Mouse (Mus musculus): Measurements from ENCODE around the gene Fkbp15.

Gene Fkbp15

DNA sequence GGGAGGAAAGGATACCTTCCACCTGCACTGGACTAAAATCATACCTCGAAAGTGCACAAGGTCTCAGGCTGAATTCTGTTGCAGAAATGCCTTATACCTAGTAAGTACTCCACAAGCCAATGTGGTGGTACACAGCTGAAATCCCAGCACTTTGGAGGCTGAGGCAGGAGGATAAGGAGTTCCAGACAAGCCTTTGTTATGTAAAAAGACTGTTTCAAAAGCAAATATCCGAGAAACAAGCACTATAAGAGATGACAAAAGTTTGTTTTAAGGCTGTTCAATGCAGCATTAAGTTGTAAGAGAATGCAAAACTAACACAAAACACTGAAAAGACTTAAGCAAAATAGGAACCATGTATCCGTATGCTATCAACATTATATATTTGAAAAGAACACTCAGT, 45.8 kb downstream of the Fkbp15 start:
- DNase-seq (ENCODE audit: low read depth): no peak

DNA sequence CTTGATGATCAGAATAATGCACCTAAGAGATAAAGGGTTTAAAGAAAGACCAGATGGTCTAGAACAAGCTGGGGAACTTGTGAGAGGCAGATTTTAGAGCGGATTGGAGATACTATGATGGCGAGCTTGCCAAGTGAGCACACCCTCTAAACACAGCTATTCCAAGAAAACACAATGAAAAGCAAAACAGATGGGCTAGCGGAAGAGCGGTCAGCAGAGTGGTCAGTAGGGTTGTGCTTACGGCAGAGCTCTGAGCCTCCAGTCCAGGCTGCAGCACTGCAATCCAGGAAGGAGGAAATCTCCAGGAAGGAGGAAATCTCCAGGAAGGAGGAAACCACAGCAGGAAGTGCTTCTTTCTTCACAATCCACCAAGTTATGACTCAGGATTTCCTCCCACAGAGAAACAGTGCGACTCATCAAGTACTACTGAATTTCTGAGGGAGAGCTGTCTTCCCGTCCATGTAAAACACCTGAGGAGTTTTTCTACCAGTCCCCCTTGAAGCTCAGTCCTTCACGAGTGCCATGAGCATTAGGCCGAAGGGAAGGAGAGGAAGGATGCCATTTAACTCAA, 46.6 kb downstream of the Fkbp15 start:
- DNase-seq (ENCODE audit: low read depth): no peak

DNA sequence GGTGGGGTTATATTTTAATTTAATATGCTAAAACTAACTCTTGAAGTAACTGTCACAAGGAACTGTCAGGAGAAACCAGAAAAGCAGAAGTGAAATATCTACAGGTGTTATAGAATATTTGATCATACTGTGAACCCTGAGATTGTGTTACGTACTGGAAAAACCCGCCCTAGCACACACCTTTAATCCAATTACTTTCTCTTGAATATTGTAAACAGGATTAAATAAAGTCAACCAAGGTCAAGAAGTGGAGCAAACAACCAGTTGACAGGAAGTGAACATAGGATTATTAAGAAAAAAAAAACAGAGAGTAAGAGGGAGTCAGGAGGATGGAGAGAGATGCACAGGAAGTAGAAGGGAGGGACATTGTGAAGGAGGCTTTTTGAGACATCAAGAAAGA, 47.5 kb downstream of the Fkbp15 start:
- DNase-seq (ENCODE audit: low read depth): no peak

DNA sequence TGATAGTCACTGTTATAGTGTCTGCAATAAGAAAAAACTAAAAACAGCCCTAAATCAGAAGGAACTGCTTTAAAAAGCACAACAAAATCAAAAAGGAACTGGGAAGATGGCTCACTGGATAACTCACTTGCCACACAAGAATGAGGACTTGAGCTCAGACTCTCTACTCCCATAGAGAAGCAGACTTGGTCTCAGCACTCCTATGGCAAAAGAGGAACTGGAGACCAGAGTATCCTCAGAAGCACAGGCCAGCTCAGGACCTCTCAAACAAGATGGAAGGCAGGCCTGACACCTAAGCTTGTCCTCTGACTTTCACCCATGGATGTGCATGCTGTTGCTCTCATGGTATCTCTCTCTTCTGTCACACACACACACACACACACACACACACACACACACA, 51.9 kb downstream of the Fkbp15 start:
- DNase-seq (ENCODE audit: low read depth): no peak

DNA sequence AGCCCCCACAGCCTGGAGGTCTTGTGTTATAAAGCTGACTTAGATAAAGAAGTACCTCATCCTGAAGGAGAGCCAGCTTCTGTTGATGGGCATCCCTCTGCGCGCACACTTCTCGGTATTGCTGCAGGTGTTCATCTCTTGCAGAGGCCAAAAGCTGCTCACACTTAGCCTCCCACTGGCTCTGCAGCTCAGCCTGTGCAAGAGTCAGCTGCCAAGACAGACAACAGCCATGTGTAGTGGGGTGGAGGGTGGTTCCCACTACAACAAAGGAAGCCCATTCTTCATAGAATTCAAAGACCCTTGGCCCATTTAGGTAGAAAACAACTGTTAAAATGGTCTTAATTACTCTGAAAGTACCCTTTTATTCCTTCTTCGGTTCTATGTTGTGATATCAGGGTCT, 53.5 kb downstream of the Fkbp15 start:
- DNase-seq (ENCODE audit: low read depth): no peak

DNA sequence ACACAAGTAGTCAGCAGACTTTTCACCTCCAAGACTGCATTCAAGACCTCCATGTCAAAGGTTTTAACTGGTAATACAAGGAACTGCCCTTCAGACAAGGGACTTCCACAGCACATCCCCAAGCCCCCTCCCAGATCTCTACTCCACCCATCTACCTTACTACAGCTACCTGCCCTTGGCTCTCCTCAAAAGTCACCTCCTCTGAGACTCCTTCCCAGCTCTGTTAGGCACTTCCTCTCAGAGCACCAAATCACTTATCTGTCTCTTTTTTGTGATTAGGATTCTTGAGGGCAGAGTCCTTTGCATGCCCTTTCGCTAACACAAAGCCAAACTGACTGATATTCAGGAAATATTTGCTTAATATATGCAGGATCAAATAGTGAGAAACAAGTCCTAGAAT, 54.0 kb downstream of the Fkbp15 start:
- DNase-seq (ENCODE audit: low read depth): no peak

DNA sequence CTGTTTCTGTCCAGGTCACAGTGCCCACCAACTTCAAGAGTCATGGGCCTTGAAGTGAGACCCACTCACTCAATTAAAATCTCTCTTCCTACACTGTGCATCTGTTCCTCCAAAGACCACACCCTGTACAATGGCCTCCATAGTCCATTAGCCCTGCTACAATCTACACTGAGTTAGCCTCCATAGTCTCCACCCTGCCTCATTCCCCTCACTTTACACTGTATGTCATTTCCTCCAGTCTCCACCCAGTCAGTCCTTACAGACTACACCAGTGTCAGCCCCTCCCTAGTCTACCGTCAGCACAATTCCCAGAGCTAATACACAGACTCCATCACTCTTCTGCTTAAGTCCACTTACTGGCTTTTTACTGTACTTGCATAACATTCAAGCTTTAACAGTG, 57.1 kb downstream of the Fkbp15 start:
- no peak for DNase-seq (ENCODE audit: low read depth)

DNA sequence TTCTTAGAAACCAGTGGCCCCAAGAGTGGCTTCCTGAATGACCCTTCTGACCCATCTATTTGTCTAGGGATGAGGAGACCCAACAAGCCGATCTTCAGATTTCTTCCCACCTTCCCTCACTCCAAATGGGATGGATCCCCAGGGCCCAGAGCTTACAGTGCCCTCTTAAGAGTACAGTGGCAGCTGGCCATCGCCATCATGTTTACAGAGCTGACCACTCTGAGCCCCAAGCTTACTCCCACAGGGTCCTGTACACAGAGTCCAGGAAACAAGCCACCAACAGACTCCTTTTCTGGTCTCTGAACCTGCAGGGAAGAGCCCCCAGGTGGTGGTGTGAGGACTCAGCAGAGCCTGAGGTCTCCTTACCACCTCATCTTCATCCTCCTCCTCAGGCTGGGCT, 57.6 kb downstream of the Fkbp15 start:
- DNase-seq (ENCODE audit: low read depth): no peak

DNA sequence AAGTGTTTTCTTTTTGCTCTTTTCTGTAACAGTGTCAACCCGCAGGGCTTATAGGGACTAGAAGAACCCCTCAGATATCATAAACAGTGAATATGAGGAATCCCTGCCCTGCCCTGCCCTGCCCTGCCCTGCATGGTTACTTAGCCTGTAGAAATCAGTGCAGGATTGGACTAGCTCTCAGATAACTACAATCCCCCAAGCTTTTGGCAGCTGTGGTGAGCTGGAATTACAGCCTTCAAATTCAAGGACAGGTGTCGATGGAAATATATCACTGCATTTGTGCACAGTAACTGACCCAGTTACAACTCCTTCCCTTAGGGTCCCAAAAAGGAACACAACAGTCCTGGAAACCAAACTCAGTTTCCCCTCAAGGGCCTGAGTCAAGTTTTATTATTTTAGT, 60.3 kb downstream of the Fkbp15 start:
- DNase-seq (ENCODE audit: low read depth): no peak

DNA sequence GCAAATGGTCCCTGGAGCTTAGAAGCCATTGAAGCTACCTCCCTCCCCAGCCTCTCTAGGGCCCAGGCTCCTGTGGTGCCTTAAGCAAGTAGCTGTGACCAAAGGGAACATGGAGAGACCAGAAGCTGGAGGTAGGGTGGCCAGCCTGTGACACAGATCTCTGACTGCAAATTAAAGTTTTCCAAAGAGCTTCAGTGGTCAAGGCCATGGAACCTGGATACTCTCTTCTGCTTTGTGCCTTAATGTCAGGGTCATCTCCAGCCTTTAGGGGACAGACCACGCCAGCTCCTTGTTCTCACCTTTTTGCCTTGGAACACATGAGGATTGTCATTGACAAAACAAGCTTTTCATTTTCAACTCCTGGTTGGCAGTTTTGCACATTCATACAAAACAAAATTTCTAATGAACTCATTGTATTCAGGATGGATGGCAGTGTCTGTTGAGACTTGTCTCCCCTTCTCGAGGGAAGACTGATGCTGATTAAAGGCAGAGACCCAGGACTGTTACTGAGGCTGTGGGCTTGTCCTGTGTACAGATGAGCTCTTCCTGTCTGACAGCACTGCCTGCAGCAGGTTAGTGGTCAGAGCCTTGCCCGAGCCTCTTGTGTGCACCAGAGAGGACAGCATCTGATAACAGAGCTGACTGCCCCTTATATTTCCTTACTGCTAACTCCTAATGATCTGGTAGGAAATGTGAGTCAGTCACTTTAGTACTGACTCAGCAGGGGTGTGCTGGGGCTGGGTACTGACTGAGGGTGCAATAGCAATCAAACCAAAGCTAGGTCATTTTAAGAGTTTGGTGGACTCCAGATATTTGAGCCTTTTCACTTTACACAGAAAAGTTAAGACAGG, 62.8 kb downstream of the Fkbp15 start:
- no peak for DNase-seq (ENCODE audit: low read depth)

DNA sequence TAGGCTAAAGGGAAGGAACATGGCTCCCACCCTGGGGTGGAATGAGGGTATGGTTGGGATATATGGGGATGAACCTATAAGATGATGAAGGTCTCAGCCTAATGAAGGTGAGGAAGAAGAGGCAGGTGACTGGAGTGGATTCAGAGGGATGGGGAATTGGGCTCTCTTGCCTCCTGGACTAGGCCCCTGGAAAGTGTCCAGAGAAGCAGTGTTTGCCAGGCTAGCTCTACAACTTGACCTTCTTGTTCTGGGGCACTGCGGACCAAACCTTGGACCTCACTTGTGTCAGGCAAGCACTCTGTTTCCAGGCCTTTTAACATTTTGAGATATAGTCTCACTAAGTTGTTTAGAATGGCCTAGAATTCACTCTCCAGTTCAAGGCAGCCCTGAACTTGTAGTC, 65.6 kb downstream of the Fkbp15 start:
- no peak for DNase-seq (ENCODE audit: low read depth)

DNA sequence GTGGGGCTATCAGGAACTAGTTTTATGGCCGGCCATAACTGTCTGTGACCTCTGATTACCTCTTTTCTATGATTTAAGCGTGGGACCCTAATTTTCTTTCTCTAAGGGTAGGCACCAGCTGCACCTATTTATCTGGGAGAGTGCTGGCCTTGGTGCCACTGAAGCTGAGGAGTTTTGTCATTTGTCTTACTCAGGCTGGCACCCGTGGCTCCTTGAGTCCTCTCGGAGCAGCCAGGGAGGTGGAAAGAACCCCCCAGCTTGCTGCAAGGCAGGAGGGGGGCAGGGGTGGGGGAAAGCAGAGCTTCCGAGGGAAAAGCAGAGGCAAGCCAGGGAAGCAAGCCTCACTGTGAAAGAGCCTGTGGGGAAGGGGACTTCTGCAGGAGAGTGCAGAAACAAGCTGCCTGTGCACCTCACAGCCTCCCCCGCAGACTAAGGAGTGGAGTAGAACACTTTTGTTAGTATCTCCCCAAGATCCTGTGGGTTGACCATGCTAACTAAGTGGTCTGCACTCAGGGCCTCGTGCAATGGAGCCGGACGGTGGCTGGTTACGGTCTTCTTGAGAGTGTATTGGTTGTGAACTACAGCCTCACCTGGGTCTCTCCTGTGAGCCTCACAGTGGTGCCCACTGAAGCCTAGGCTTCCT, 67.0 kb downstream of the Fkbp15 start:
- DNase-seq (ENCODE audit: low read depth): no peak

DNA sequence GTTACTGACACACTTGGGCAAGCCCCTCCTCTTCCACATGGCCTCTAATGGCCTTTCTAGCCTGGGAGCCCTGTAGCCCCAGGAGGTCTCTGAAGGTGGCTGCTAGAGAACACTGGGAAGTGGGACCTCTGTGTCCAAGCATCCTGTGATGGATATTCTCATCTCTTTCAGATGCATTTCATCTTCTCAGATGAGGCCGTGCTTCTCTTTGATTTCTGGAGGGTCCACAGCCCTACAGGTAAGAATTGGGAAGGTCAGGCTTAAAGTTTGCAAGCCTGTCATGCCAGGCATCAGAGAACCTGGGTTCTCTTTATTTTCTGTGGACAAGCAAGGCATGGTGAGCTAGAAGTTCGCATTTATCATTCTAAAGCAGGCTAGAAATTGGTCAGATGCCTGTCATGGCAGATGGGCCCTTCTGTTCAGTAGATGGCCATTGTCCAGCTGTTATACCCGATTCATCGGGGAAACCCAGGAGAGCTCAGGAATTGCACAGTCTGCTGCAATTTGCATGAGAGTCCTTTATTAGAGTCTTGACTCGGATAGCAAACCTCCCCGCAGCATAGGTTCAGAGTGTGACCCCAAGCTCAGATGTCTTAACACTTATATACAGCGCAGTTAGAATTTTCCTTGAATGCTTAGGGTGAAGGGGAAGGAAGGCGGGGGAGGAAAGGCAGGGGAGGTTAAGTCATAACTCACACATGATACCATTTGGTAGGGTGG, 67.7 kb downstream of the Fkbp15 start:
- DNase-seq (ENCODE audit: low read depth): no peak

DNA sequence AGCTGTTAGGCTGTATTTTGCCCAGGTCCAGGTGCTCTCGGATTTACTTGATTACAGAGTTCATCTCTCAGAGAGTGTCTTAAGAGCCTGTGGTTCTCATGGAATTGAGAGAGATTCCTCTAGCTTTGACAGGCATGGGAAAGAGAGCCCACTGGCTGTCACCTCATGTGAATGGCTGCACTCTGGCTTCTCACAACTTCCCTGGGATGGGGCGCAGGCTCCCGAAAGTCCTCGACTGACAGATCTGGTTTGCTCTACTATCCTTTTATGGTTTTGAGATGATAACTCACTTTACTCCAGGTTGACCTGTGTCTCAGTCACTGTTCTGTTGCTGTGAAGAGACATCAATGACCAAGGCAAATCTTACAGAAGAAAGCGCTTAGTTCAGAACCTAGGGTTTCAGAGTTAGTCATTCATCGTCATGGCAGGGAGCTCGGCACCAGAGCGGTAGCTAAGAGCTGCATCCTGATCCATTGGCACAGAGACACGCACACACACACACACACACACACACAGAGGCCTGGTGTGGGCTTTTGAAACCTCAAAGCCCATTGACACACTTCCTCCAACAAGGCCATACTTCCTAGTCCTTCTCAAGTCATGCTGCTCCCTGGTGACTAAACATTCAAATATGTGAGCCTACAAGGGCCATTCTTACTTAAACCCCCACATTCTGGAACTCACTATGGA, 69.4 kb downstream of the Fkbp15 start:
- DNase-seq (ENCODE audit: low read depth): no peak

DNA sequence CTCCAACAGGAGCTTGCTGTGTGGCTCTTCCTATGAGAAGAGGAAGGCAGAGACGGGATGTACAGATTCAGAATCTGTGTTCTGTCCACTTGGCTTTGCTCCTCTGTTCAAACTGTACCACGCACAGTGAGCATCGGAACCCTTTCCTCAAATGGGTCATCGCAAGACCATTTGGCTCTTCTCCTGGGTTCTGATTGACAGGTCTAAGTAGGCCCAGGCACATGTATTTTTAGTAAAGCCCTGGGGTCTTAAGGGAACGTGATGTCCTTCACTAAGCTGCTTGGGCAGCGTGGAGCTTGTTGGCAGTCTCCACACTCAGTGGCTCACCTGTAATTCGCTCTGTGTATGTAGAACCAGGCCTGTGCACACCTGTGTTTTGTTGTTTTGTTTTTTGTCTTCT, 71.1 kb downstream of the Fkbp15 start:
- no peak for DNase-seq (ENCODE audit: low read depth)

DNA sequence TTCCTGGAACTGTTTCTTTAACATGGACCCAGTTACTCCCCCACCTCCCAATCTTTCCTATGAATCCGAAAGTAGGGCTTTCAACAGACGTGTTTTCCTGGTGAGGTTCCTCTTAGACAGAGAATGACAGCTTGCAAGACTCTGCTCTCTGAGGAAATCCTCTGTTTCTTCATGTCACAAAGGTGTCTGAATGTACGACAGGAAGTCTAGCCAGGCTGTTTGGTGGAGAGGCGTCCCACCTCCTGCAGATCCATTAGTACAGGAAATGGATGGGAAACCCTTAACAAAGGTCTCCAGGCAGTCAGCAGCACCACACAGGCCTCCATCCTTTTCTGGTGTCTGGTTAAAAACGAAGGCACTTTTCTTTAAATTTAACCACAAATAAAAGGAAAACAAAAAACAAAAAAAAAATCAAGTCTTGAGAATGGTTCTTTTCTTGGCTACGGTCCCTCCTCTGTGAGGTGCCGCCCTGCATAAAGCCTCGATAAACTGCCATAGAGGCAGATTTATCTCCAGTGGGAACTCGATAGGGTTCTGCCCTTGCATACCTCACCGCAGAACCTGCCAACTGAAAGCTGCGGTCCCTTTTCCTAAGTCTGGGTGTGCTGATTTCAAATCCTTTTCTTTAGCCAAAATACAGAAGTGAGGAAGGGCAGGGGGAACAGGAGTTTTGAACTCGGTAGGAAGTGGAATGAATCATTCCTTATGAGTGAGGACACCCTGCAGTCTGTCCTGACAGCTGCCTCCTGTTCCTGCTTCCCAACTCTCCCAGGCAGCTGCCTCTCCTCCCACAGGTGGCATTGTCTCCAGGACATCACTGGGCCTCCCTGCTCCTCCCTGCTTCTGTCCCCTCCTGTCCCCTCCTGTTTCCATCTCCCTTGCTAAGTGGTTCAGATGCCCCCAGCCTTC, 73.1 kb downstream of the Fkbp15 start:
- no peak for DNase-seq (ENCODE audit: low read depth)

DNA sequence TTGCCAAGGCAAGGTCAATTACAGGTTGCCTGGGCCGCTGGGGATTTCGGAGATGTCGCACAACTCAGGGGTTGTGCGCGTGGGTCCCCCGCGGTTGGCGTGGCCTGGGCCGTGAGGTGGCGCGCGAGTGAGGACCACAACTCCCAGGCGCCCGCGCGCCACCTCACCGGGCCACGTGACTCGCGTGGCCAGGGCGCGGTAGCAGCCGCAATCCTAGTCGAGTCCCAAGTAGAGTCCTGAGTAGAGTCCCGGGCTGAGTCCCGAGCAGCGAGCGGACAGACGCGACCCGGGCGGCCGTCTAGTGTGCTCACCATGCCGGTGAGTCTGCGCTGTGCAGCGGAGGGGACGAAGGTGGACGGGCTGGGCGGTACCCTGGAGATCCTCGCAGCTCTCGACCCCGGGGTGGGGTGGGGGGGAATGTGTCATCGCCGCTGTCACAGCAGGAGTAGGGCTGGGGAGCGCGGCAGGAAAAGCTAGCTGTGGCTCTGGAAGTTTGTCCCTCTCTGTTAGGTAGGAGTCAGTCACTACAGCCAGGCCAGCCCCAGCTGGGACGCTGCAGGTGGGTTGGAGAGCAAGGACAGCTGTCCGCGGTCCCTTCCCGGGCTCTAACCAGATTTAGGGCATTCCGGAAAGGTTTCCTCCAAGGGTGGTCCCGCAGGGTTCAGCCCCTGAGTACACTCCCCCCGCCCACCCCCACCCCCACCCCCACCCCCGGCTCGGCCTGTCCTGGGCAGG, 73.9 kb downstream of the Fkbp15 start:
- peak; percentile 44 for DNase-seq (ENCODE audit: low read depth)

DNA sequence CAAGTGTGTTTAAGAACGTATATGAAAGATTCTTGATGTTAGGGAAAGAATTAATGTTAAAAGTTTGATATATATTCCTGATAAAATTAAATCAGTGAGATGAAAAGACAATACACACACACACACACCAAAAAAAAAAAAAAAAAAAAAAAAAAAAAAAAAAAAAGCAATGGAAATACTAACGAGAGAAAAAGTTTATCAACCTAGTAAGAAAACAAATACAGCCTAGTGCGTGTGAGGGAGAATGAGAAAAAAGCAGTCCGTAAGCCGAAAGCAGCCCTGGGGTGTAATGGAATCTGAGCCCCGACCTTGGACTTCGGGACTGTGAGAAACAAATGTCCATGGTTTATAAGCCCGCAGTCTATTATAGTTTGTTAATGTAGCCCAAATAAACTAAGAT, 74.8 kb downstream of the Fkbp15 start:
- no peak for DNase-seq (ENCODE audit: low read depth)

DNA sequence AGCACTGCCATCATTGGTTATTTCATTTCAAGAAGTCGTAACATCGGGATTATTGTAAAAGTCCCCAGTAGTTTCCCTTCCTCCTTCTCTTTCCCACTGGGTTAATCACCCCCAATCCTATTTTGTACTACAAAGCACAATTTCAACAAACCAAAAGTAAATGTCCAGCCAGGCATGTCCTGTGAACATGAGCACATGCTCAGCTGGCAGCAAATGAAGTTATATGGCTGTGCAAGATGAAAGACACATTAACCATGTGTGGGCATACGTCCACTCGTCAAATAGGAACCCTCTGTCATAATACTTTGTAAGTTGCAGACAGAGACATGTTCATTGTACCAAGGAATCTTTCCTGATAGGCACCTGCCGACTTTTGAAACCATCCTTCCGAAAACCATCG, 77.4 kb downstream of the Fkbp15 start:
- DNase-seq (ENCODE audit: low read depth): no peak

DNA sequence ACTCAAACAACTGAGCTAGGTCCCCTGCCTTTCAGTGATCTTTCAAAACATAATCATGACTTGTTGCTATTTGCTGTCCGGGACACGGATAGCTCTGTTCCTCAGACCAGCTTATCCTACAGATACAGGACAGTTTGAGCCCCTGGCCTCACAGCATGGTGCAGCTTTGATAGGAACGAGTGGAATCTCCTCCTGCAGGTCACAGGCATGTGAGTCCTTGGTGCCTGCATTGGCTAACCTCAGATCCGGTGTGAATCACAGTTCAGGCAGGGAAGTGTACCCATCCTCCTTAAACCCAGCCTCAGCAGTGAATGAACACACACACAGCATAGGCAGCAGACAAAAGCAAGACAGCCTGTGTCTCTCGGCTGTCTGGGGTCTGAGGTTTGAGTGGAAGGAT, 79.0 kb downstream of the Fkbp15 start:
- DNase-seq (ENCODE audit: low read depth): no peak
